8 mouse cellular contexts compared by ENCODE assay signal in the genomic region with DNA sequence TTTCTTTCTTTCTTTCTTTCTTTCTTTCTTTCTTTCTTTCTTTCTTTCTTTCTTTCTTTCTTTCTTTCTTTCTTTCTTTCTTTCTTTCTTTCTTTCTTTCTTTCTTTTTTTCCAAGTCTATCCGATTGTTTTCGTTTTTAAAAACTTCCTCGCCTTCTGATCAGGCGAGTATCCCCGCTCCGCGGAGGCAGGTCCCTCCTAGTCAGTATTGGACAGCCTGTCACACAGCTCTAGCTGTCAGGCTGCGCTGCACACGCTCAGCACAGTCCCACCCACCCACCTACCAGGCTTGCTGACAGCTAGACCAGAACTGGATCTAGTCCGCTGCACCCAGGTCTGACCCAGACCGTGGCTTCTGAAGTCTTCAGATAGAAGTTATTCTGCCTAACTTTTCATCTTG. TPM values are rescaled to one million over a fixed set of nuclear protein-coding genes. Genes with fewer than 3 reads are reported as not detected.
DNase-seq lines count a peak whose midpoint lies in the region; ATAC-seq and TF ChIP-seq lines count a peak whose summit lies in the region.

No protein-coding gene starts in this region.

- H3K9me3 ChIP-seq in G1E (replicated peaks), result no peaks in the 10 kb centered on the region
- H3K9me3 ChIP-seq in forebrain, embryonic 12.5 days, result no peaks in the 10 kb centered on the region
- no peaks in the 10 kb centered on the region for H3K9me3 ChIP-seq in lung, embryonic 15.5 days

- 1% methylated on average over 11 of the region's 11 CpGs for WGBS in forebrain, embryonic 12.5 days
- under 1% methylated on average over 11 of the region's 11 CpGs for WGBS in lung, embryonic 15.5 days
- 0% methylated on average over 11 of the region's 11 CpGs for WGBS in olfactory bulb, adult 2 months

- TF ChIP-seq POLR2A in olfactory bulb, adult 2 months (IDR thresholded peaks at IDR 0.05; ENCODE audit: insufficient read depth, low read depth, low read length), result no peak

- H3K4me3 ChIP-seq in G1E (ENCODE audit: low read depth, low read length), result peak overlapping the region; percentile 71
- H3K4me3 ChIP-seq in forebrain, embryonic 12.5 days (replicated peaks), result peak overlapping the region; percentile 49
- peak overlapping the region; percentile 80 for H3K4me3 ChIP-seq in lung, embryonic 15.5 days
- H3K4me3 ChIP-seq in olfactory bulb, adult 2 months (ENCODE audit: insufficient read depth, low read depth, low read length), result peak overlapping the region; percentile 68

- H3K27ac ChIP-seq in forebrain, embryonic 12.5 days, result no peak overlapping the region
- peak overlapping the region; percentile 52; the same call in 1 of the 2 replicates for H3K27ac ChIP-seq in lung, embryonic 15.5 days
- no peak overlapping the region for H3K27ac ChIP-seq in olfactory bulb, adult 2 months (ENCODE audit: insufficient read depth, low read depth, low read length)

- intact Hi-C loops in heart, postnatal 14 days (cut with DNase I), result loop anchor here (5.0 to 10.0 kb wide), 3 partner anchors 359 to 839 kb away; no protein-coding TSS in a partner anchor

- TF ChIP-seq CTCF in G1E (IDR thresholded peaks at IDR 0.05; ENCODE audit: low read depth, low read length), result no peak
- TF ChIP-seq CTCF in olfactory bulb, adult 2 months (IDR thresholded peaks at IDR 0.05; ENCODE audit: insufficient read depth, low read depth, low read length), result no peak

- no peaks in the 10 kb centered on the region for H3K27me3 ChIP-seq in G1E (ENCODE audit: insufficient read depth, low read length)
- no peaks in the 10 kb centered on the region for H3K27me3 ChIP-seq in forebrain, embryonic 12.5 days
- no peaks in the 10 kb centered on the region for H3K27me3 ChIP-seq in lung, embryonic 15.5 days

- peak; percentile 85 for ATAC-seq in G1E (ENCODE audit: extremely low read depth, insufficient number of reproducible peaks, low FRiP score, poor library complexity, severe bottlenecking)
- ATAC-seq in forebrain, embryonic 12.5 days (ENCODE audit: low FRiP score), result peak; percentile 92
- ATAC-seq in lung, embryonic 15.5 days (ENCODE audit: borderline replicate concordance, extremely low read depth, low FRiP score, low TSS enrichment), result peak; percentile 94

- H3K36me3 ChIP-seq in G1E (replicated peaks), result peaks cover 6% of the 10 kb centered on the region
- 0 out of 2 replicates have a peak, but pooled peaks cover 7% of the 10 kb centered on the region for H3K36me3 ChIP-seq in forebrain, embryonic 12.5 days (replicated peaks)
- H3K36me3 ChIP-seq in lung, embryonic 15.5 days, result peaks cover 4% of the 10 kb centered on the region; the same call in 1 of the 2 replicates

- DNase-seq in G1E (ENCODE audit: low spot score), result peak; percentile 66
- DNase-seq in c-Kit-positive CD71-positive TER-119-positive erythroid progenitor cells, embryonic 14.5 days (ENCODE audit: low spot score), result peak; percentile 53
- DNase-seq in heart, postnatal 14 days, result peak; percentile 49 to 59
- peak; percentile 40 to 64 for DNase-seq in layer of hippocampus, adult 18-20 months (ENCODE audit: low spot score in 2 of 2)
- peak; percentile 36 to 45 for DNase-seq in thymus, postnatal 10 days (ENCODE audit: low spot score in 2 of 2)

- H3K4me1 ChIP-seq in G1E (ENCODE audit: insufficient read depth, low read depth, low read length), result peaks cover 12% of the 10 kb centered on the region
- peaks cover 7% of the 10 kb centered on the region for H3K4me1 ChIP-seq in forebrain, embryonic 12.5 days
- peaks cover 5% of the 10 kb centered on the region; the same call in 1 of the 2 replicates for H3K4me1 ChIP-seq in lung, embryonic 15.5 days
- H3K4me1 ChIP-seq in olfactory bulb, adult 2 months (ENCODE audit: control insufficient read depth, insufficient read depth, low read length), result no peaks in the 10 kb centered on the region

- H3K4me2 ChIP-seq in forebrain, embryonic 12.5 days, result peak overlapping the region; percentile 66
- peak overlapping the region; percentile 71 for H3K4me2 ChIP-seq in lung, embryonic 15.5 days

- peak overlapping the region; percentile 59; the same call in 1 of the 2 replicates for H3K9ac ChIP-seq in forebrain, embryonic 12.5 days
- peak overlapping the region; percentile 46 for H3K9ac ChIP-seq in lung, embryonic 15.5 days

RNA-seq across cellular contexts. Expression of gene Zfp40, which starts 0.4 kb away (rescaled TPM):
- total RNA-seq in G1E (2014; fragmentation: Nextera tagmentation) (19.5 and 23.6 TPM in 2 replicates), G1E (2017) (7.8 and 9.8 TPM in 2 replicates)
- polyA plus RNA-seq in G1E (2012), result 1.3 and 1.4 TPM in 2 replicates
- polyA plus RNA-seq in forebrain, embryonic 12.5 days (2016; fragmentation: Nextera tagmentation; extraction: Ambion mirVana), result 22.4 and 25.6 TPM in 2 replicates
- total RNA-seq in heart, postnatal 14 days (2021), result 1 to 10 TPM; 6.0 to 6.2 TPM
- 10 to 100 TPM; 18.0 to 19.4 TPM for total RNA-seq in layer of hippocampus, adult 18-20 months (2021)
- polyA plus RNA-seq in lung, embryonic 15.5 days (2015; fragmentation: Nextera tagmentation; extraction: Ambion mirVana), result 11.7 TPM in 2 replicates
- polyA plus RNA-seq in olfactory bulb, adult 2 months (2012; ENCODE audit: insufficient read depth, insufficient read length, low replicate concordance, missing spikeins), result not detected in 2 replicates
